Mouse (Mus musculus) liver (tissue): ENCODE results near the gene Pax7.

Source experiments
- DNase-seq: peaks from one replicate; pipeline ENCODE4 v3.0.0-alpha.2; 2020; ENCODE audit warnings: mixed read lengths

The Pax7 gene

GRCm38 (mm10) chr4:139833036-139833634 is at the start of gene Pax7:
TSS of gene Pax7 (minus strand) at chr4:139833528.
- DNase-seq, result no peak

- no peak for DNase-seq
These were observed 48.5 kb upstream of the Pax7 start for GRCm38 (mm10) chr4:139881796-139882195.

GRCm38 (mm10) chr4:139879324-139879723 is 46.0 kb upstream of the Pax7 start:
- DNase-seq, result no peak

GRCm38 (mm10) chr4:139878443-139878842 is 45.1 kb upstream of the Pax7 start:
- DNase-seq, result no peak

- peak; percentile 36 for DNase-seq
These were observed 43.9 kb upstream of the Pax7 start for GRCm38 (mm10) chr4:139877269-139877668.

- DNase-seq, result peak; percentile 51
These were observed 39.3 kb upstream of the Pax7 start for GRCm38 (mm10) chr4:139872595-139872994.

- DNase-seq, result peak; percentile 12
These were observed 38.4 kb upstream of the Pax7 start for GRCm38 (mm10) chr4:139871699-139872098.

GRCm38 (mm10) chr4:139863218-139863617 is 29.9 kb upstream of the Pax7 start:
- DNase-seq, result no peak

GRCm38 (mm10) chr4:139858635-139859176 is 25.4 kb upstream of the Pax7 start:
- DNase-seq, result peak; percentile 82

- no peak for DNase-seq
These were observed 19.1 kb upstream of the Pax7 start for GRCm38 (mm10) chr4:139852219-139853035.

GRCm38 (mm10) chr4:139851387-139851786 is 18.1 kb upstream of the Pax7 start:
- no peak for DNase-seq

- DNase-seq, result no peak
These were observed 17.3 kb upstream of the Pax7 start for GRCm38 (mm10) chr4:139850547-139851170.

GRCm38 (mm10) chr4:139843456-139843855 is 10.1 kb upstream of the Pax7 start:
- no peak for DNase-seq

- DNase-seq, result no peak
These were observed 9.6 kb upstream of the Pax7 start for GRCm38 (mm10) chr4:139842919-139843318.

GRCm38 (mm10) chr4:139840939-139841500 is 7.7 kb upstream of the Pax7 start:
- no peak for DNase-seq

- no peak for DNase-seq
These were observed 7.1 kb upstream of the Pax7 start for GRCm38 (mm10) chr4:139840442-139840841.

GRCm38 (mm10) chr4:139836681-139837080 is 3.4 kb upstream of the Pax7 start:
- no peak for DNase-seq

GRCm38 (mm10) chr4:139836196-139836595 is 2.9 kb upstream of the Pax7 start:
- DNase-seq, result no peak

GRCm38 (mm10) chr4:139833817-139834401 is 581 bp upstream of the Pax7 start:
- no peak for DNase-seq

GRCm38 (mm10) chr4:139832281-139833035 is 870 bp downstream of the Pax7 start:
- DNase-seq, result no peak

- DNase-seq, result no peak
These were observed 1.7 kb downstream of the Pax7 start for GRCm38 (mm10) chr4:139831501-139832230.
